Mouse (Mus musculus) layer of hippocampus, postnatal 36 days (tissue): ENCODE measurements around the gene Mucl3. TPM values are rescaled to one million over a fixed set of nuclear protein-coding genes. Genes with fewer than 3 reads are reported as not detected.

Experiments
- DNase-seq, 2 experiments: peaks; one replicate each; pipeline ENCODE4 v3.0.0; 2022
- total RNA-seq, 2 experiments: library from RNA; stranded (reverse); gene quantifications; 2 replicates each; pipeline ENCODE4 v1.2.3; 2021

Mucl3 gene
- not detected for total RNA-seq

GRCm38 (mm10) chr17:35643609-35644236, at the start of gene Mucl3:
Gene Mucl3 (minus strand): TSS chr17:35643695.
- no peak for DNase-seq

- no peak for DNase-seq
Observed at GRCm38 (mm10) chr17:35692368-35692767, 48.9 kb upstream of the Mucl3 start.

GRCm38 (mm10) chr17:35691811-35692210, 48.3 kb upstream of the Mucl3 start:
- DNase-seq: no peak

DNA sequence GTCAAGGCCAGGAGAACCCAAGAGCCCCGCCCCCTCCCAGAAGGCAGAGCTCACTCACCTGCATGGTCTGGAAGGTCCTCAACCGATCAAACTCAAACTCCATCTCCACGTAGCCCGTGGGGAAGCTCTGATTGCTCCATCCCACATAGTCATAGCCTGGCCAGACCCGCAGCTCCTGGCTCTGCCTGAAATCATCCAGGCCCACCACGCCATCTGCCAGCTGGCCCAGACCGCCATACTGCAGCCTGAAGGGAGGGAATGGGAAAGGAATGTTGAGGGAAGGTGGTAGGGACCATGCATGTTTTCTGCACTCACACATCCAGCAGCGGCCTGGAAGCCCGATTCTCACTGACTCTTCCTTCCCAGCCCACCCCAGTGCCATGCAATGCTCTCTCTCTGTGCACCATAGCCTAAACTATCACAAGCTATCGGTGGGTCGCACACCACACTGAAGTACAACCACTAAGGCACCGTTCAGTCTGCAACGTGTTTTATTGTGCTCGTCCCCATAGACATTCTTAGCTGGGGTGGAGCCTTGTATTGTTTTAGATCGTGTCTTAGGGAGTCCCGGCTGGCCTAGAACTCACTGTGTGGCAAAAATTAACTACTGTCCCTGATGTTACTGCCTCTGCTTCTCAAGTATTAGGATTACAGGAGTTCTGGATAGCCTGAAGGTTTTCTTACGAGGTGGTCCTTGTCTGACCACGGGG, 46.6 kb upstream of the Mucl3 start:
- DNase-seq: no peak

GRCm38 (mm10) chr17:35688347-35689175, 45.1 kb upstream of the Mucl3 start:
- no peak for DNase-seq

- DNase-seq: no peak
Observed at GRCm38 (mm10) chr17:35685061-35685460, 41.6 kb upstream of the Mucl3 start.

- no peak for DNase-seq
Observed at GRCm38 (mm10) chr17:35681986-35682385, 38.5 kb upstream of the Mucl3 start.

- DNase-seq: no peak
Observed at GRCm38 (mm10) chr17:35680591-35680990, 37.1 kb upstream of the Mucl3 start.

GRCm38 (mm10) chr17:35673416-35674035, 30.0 kb upstream of the Mucl3 start, which contains the start of gene Gtf2h4:
Gene Gtf2h4 (minus strand): TSS chr17:35673739.
- DNase-seq: peak; percentile 81 to 85

GRCm38 (mm10) chr17:35672527-35672926, 29.0 kb upstream of the Mucl3 start:
- DNase-seq: no peak

DNA sequence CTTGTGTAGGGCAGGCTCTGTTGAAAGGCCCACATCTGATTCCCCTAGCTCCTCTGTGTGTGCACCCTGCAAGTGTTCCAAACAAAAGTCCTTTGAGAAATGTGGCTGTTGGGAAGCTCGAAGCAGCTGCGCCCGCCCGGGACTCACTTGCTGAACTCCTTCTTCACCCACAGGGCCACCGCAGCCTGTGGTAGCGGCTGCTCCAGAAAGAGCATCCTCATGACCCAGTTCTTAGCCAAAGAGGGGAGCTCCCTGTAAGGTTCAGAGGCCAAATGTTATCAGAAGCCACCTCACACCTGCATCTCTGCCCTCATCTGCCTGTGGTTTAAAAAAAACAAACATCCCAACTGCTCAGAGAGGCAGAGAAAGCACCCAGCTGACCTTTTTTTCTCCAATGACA, 28.4 kb upstream of the Mucl3 start:
- DNase-seq: no peak

GRCm38 (mm10) chr17:35669731-35670130, 26.2 kb upstream of the Mucl3 start:
- no peak for DNase-seq

- DNase-seq: peak; percentile 94 to 96
Observed at GRCm38 (mm10) chr17:35667334-35668065, 24.0 kb upstream of the Mucl3 start, which contains the start of gene Vars2. Gene Vars2 (minus strand): TSS chr17:35667592.

DNA sequence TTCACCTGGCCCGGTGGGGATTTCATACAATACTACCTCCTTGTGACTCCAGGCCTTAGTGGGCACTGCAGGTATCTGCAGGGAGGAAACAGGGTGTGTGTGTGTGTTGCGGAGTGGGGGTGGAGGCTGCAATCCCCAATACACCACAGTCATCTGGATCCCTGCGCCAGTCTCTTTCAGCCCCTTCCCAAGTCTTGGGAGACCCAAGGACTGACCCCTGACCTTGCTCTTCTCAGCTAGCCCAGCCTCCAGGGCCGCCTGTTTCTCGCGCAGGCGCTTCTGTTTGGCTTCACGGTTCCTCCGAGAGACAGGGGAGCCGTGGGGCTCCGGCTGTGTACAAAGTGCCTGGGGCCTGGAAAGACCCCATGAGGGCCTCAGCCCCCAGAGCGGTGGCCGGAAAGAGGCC, 23.4 kb upstream of the Mucl3 start:
- no peak for DNase-seq

DNA sequence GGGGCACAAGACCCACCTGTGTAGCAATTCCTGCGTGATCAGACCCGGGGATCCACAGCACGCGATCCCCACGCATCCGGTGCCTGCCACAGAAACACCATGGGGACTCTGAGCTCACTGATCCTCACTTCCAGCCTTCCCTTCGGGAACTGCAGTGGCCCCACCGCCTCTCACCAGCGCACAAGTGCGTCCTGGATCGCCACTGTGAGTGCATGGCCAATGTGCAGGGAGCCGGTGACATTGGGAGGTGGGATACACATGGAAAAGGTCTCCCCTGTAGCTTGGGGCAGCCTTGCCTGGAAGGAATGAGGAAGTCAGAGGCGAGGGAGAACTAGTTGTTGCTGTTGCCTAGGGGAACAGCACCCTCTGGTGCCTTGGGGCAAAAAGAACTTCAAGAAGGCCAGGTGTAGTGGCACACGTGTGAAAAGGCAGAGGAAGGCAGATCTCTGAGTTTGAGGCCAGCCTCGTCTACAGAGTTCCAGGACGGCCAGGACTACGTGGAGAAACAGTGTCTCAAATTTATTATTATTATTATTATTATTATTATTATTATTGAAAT, 22.5 kb upstream of the Mucl3 start:
- DNase-seq: no peak

DNA sequence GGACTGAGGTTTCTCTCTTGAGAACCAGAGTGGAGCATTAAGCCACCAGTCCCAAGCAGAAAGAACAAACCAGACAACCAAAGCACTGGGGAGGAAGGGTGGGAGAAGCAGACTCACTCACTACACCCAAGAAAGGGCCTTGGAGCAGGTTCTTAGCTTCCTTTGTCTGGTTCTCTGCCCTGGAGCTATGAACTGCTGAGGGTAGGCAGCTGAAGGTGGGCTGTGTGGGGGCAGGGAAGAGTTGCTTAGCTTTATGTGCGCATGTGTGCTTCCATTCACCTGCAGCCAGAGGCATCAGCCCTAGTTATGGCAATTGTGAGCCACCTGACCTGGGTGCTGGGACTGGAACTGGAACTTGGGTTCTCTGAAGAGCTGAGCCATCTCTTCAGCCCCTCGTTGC, 9.6 kb upstream of the Mucl3 start:
- no peak for DNase-seq

- no peak for DNase-seq
Observed at GRCm38 (mm10) chr17:35649429-35649828, 5.9 kb upstream of the Mucl3 start.

DNA sequence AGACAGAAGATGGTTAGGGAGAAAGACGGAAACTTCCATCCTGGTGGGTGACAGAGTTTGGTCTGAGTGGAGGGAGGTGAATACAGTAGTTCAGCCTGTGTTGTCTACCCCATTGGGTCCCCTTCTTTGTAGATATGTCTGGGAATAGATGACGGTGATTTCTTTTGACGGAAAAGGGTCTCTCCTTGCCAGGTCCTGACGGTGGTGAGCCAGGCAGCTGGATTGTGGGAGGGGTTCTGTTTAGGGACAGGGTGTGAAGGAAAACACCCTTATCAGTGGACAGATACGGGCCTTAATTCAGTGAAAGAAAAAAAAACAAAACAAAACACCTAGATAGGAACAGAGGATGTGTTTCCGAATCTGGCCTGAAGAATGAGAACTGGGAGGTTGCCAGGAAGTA, 4.1 kb downstream of the Mucl3 start:
- no peak for DNase-seq

- DNase-seq: no peak
Observed at GRCm38 (mm10) chr17:35638475-35639190, 4.9 kb downstream of the Mucl3 start.

DNA sequence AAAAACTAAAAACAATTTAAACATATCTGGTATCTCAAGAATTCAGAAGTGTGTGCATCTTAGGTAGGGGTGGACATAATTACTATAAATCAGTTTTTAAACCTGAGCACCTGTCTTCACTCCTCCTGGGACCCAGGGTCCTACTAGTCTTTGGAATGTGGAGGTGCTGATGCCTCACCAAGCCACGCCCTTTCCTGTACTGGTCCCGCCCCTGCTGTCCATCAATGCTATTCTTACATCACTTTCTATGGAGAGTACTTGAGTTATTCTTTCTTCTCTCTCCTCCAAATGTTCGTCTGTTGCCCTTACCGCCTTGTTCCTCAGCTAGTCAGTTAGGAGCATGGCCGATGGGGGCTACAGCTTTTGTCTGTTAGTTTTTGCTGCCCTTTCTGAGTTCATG, 7.1 kb downstream of the Mucl3 start:
- no peak for DNase-seq

DNA sequence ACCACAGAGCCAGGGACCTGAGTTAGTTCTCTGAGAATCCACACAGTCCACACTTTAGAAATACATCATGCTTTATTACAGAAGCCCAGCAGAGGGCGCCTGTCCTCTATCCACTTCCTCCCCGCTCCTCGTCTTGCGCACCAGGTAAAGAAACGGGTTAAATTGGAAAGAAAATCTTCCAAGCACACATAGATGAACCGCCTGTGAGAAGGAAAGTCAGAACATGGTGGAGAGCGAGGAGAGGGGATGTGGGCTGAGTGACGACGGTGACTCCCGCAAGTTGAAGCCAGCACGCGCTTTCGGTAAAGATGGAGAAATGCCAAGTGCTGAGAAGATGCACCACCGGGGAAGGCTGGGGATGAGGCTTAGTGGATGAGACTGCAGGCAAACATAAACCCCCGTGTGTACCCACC, 7.8 kb downstream of the Mucl3 start:
- DNase-seq: peak; percentile 62 to 78
